In the genomic region with DNA sequence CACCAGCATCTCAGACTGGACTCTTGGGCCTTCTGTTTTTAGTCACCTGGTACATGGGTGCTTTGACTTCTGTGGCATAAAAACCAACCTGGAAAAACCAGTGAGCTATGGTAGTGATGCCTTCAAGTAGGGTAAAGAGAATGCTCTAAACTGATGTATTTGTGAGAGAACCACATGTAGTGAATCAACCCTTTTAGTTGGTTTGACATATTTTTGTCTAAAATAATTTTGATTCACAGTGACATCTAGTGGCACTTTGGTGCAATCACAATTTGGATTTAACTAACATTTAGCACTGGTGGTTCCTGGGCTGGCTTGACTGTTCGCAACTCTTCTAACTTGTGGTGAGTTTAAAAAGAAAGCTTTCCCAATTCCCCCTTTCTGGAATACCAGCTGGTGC, we compare ENCODE assay signal across 9 mouse cellular contexts. TPM values are rescaled to one million over a fixed set of nuclear protein-coding genes. Genes with fewer than 3 reads are reported as not detected.
DNase-seq lines count a peak whose midpoint lies in the region; ATAC-seq and TF ChIP-seq lines count a peak whose summit lies in the region.
"Had no signal": no experiment of that assay in that cellular context is flagged by ENCODE, and none has a peak within 500 bp of the region (broad histone marks: within the 10 kb centered on the region; RNA-seq: fewer than 3 reads in every experiment).

No protein-coding gene starts in this region.

- no peaks in the 10 kb centered on the region for H3K4me1 ChIP-seq in intestine, embryonic 14.5 days (replicated peaks; ENCODE audit: control insufficient read depth, insufficient read depth, low read length)
- H3K4me1 ChIP-seq in intestine, embryonic 15.5 days (replicated peaks), result no peaks in the 10 kb centered on the region

- no peaks in the 10 kb centered on the region for H3K36me3 ChIP-seq in intestine, embryonic 14.5 days (ENCODE audit: control insufficient read depth, insufficient read depth, low read length)
- no peaks in the 10 kb centered on the region for H3K36me3 ChIP-seq in intestine, embryonic 15.5 days

- ATAC-seq in intestine, embryonic 14.5 days (replicated peaks; ENCODE audit: low FRiP score, low TSS enrichment, low read depth), result no peak
- ATAC-seq in intestine, embryonic 15.5 days, result no peak
- ATAC-seq in Patski, result no peak

- no peak overlapping the region for H3K4me2 ChIP-seq in intestine, embryonic 14.5 days (ENCODE audit: low read length)
- H3K4me2 ChIP-seq in intestine, embryonic 15.5 days (replicated peaks), result no peak overlapping the region

- POLR2A ChIA-PET in Patski (lab: Charles Lee), result interaction anchor here (0.9 kb wide), 1 partner anchor 140 kb away, joined by 3 read pairs; no protein-coding TSS in a partner anchor

- H3K27me3 ChIP-seq in intestine, embryonic 14.5 days (replicated peaks; ENCODE audit: control insufficient read depth, insufficient read depth, low read length), result no peaks in the 10 kb centered on the region
- H3K27me3 ChIP-seq in intestine, embryonic 15.5 days (replicated peaks), result no peaks in the 10 kb centered on the region
- peaks cover 11% of the 10 kb centered on the region for H3K27me3 ChIP-seq in Patski

- no peaks in the 10 kb centered on the region for H3K9me3 ChIP-seq in intestine, embryonic 14.5 days (ENCODE audit: control insufficient read depth, low read length)
- no peaks in the 10 kb centered on the region for H3K9me3 ChIP-seq in intestine, embryonic 15.5 days

- TF ChIP-seq CTCF in Patski (IDR thresholded peaks at IDR 0.05), result peak; percentile 71

- in situ Hi-C loops in Patski (cut with MboI; ENCODE audit: low pct_unique_long_range_greater_than_20kb), result no loop called here

- no peak overlapping the region for H3K9ac ChIP-seq in intestine, embryonic 14.5 days (ENCODE audit: low read length)
- no peak overlapping the region for H3K9ac ChIP-seq in intestine, embryonic 15.5 days

- H3K27ac ChIP-seq in intestine, embryonic 14.5 days (ENCODE audit: low read depth), result no peak overlapping the region
- H3K27ac ChIP-seq in intestine, embryonic 15.5 days, result no peak overlapping the region

- CTCF ChIA-PET in Patski (lab: Charles Lee), result interaction anchor here (0.7 to 7.3 kb wide), 19 partner anchors 12 to 686 kb away, joined by 3 to 61 read pairs (median 4); no protein-coding TSS in a partner anchor

- WGBS in intestine, embryonic 14.5 days, result 78% methylated on average over 1 of the region's 1 CpGs
- 61% methylated on average over 1 of the region's 1 CpGs for WGBS in intestine, embryonic 15.5 days

- no peak overlapping the region for H3K4me3 ChIP-seq in intestine, embryonic 14.5 days (ENCODE audit: low read depth, low read length)
- H3K4me3 ChIP-seq in intestine, embryonic 15.5 days (replicated peaks), result no peak overlapping the region

- peak; percentile 16 for DNase-seq in intestine, embryonic 14.5 days (ENCODE audit: low spot score)
- DNase-seq in CD4-positive helper T cell, adult 2 months (ENCODE audit: low read depth, low spot score), result peak; percentile 35
- DNase-seq in Patski (ENCODE audit: low read depth, low spot score), result no peak
- peak; percentile 34 for DNase-seq in lung, postnatal 36 days
- no peak for DNase-seq in ovary, postnatal 14 days (ENCODE audit: low spot score)
- DNase-seq in gastrocnemius, postnatal 4 days (ENCODE audit: low spot score in 2 of 2), result no peak
- no peak for DNase-seq in thymus, postnatal 4 days

RNA-seq across cellular contexts. Expression of a gene that starts 53.7 kb away (rescaled TPM):
- not detected in 2 replicates for polyA plus RNA-seq in intestine, embryonic 14.5 days (2014; fragmentation: Nextera tagmentation; extraction: Ambion mirVana)
- polyA plus RNA-seq in intestine, embryonic 15.5 days (2015; fragmentation: Nextera tagmentation; extraction: Ambion mirVana), result not detected in 2 replicates
- polyA plus RNA-seq in Patski (2021), result not detected
- 1 to 10 TPM; 2.0 to 4.9 TPM for total RNA-seq in gastrocnemius, postnatal 4 days (2021)
- polyA plus RNA-seq: neural tube, embryonic 14.5 days had no signal

Comparison
In these comparisons a context has a peak if more than half of its experiments do, and no peak if none do; other contexts are left out.
1. DNase-seq: peak in intestine, embryonic 14.5 days (single experiment), CD4-positive helper T cell, adult 2 months (single experiment) and lung, postnatal 36 days (single experiment); none in Patski (single experiment), ovary, postnatal 14 days (single experiment), gastrocnemius, postnatal 4 days (0 of 2) and thymus, postnatal 4 days (single experiment).